Mouse (Mus musculus): Measurements from ENCODE around the gene Kif17.
A peak's percentile ranks its signal among the peaks of the same experiment; 100 is the strongest.
"Not testable (repeated sequence)": the region's sequence is repeated elsewhere in the genome, so short reads cannot be mapped to it uniquely, and the experiment has no call there.

Gene Kif17

DNA sequence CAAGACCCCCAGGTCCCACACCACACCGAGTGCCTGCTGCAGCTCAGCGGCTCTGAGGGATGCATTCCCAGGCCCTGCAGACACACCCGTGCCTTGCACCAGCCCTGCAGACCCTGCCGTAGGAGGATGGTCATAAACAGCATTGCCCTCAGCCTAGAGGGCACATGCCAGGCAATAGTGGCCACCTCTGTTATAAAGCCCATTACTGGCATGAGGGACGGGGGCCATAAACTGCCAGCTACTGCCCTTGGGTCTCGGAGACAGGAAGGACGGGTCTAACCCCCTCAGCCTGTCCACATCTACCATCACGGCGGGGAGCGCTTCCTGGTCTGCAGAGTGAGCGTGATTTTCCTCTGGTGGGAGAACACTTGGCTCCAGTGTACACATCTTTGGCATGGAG is 62.8 kb downstream of the Kif17 start:
- no peak for DNase-seq (ENCODE audit: low spot score in 2 of 2)

DNA sequence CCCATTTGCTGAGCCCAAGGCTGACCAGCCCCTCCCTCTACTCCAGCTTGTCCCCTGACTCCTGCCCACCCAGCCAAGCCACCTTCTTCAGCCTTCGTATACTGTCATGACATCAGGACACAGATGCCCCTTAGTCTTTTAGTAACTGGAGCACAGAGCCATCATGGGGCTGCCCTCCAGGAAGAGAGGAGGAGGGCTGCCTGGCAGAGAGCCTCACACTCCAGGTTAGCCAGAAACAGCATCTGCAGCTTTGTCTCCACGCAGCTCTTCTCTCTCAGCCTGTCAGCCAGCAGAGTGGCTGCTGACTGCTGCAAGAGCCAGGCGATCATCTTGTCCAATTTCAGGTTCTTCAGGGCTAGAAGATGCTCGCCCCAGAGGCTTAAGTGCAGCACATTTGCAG is 63.6 kb downstream of the Kif17 start:
- DNase-seq (ENCODE audit: low spot score in 2 of 2), result no peak

- no peak for DNase-seq (ENCODE audit: low spot score in 2 of 2)
Measured at GRCm38 (mm10) chr4:138315781-138316180, 65.5 kb downstream of the Kif17 start.

GRCm38 (mm10) chr4:138316369-138316768 is 66.1 kb downstream of the Kif17 start:
- DNase-seq (ENCODE audit: low spot score in 2 of 2), result no peak

GRCm38 (mm10) chr4:138318509-138319266 is 68.5 kb downstream of the Kif17 start:
- DNase-seq (ENCODE audit: low spot score in 2 of 2), result no peak

DNA sequence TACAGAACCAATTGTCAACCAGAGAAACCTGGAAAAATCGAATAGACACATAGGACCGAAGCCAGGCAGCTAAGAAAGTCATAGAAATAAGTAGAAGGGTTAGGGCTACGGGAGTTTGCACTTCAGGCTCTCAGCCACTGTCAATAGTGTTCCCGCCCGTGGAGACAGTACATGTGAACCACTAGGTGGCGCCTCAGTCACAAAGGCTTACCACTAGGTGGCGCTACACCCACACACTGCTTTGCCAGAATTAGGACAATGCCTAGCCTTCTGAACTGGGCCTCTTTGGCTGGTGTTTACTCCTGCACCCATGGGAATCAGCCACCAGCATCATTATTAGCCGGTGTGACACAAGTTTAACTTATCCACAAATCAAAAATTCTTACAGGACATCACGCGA is 69.3 kb downstream of the Kif17 start:
- peak; percentile 76 to 78 for DNase-seq (ENCODE audit: low spot score in 2 of 2)

GRCm38 (mm10) chr4:138320711-138321110 is 70.5 kb downstream of the Kif17 start:
- DNase-seq (ENCODE audit: low spot score in 2 of 2), result no peak

GRCm38 (mm10) chr4:138321488-138321887 is 71.3 kb downstream of the Kif17 start:
- no peak for DNase-seq (ENCODE audit: low spot score in 2 of 2)

- DNase-seq (ENCODE audit: low spot score in 2 of 2), result no peak
Measured at GRCm38 (mm10) chr4:138322692-138323091, 72.5 kb downstream of the Kif17 start.

DNA sequence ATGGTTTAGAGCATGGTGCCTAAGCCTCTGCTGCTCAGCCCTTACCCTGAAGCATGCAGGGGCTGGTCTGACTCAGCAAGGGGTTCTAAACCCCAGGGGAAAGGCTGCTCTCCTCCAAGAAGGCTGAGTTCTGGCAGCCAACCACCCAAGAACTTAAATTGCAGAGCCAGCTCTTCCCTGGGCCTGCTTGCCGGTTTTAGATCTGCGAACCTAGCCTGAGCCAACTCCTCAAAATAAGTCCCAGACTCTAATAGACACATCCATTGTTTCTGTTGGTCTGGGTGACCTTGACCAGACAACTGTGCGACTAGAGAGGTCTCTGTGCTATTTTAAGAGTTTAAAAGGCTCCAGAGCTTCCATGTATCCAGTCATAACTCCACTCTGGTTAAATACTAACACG is 73.5 kb downstream of the Kif17 start:
- DNase-seq (ENCODE audit: low spot score in 2 of 2), result no peak

GRCm38 (mm10) chr4:138324451-138324850 is 74.2 kb downstream of the Kif17 start:
- DNase-seq (ENCODE audit: low spot score in 2 of 2), result no peak

- DNase-seq (ENCODE audit: low spot score in 2 of 2), result peak; percentile 86 to 87
Measured at GRCm38 (mm10) chr4:138325466-138326076, 75.3 kb downstream of the Kif17 start.

- DNase-seq (ENCODE audit: low spot score in 2 of 2), result peak; percentile 87 to 90
Measured at GRCm38 (mm10) chr4:138326077-138326695, 76.0 kb downstream of the Kif17 start, which contains the start of gene Pink1. Gene Pink1 (minus strand): TSS chr4:138326307.

GRCm38 (mm10) chr4:138327155-138327554 is 76.9 kb downstream of the Kif17 start:
- DNase-seq (ENCODE audit: low spot score in 2 of 2), result not testable (repeated sequence)

GRCm38 (mm10) chr4:138327891-138328470 is 77.7 kb downstream of the Kif17 start:
- DNase-seq (ENCODE audit: low spot score in 2 of 2), result no peak

GRCm38 (mm10) chr4:138330264-138330671 is 80.0 kb downstream of the Kif17 start:
- DNase-seq (ENCODE audit: low spot score in 2 of 2), result no peak

DNA sequence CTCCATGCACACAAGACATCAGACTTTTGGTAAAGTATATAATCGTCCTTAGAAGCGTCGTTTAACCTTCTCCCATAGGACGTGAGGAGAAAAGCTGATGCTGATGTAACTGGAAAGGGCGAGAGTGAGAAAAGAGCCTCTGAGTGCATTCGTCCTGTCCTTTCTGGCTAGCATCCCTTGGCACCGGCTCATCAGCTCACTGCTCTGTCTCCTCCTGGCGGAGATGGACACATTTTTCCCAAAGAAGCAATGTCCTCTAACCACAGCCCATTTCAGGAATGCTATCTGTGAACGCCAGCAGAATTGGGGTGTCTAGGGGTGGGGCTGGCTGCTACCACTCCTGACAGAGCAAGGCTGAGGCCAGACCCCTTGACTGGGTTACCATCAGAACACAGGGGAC is 81.4 kb downstream of the Kif17 start:
- DNase-seq (ENCODE audit: low spot score in 2 of 2), result no peak

- DNase-seq (ENCODE audit: low spot score in 2 of 2), result no peak
Measured at GRCm38 (mm10) chr4:138333135-138333534, 82.9 kb downstream of the Kif17 start.

GRCm38 (mm10) chr4:138335036-138335435 is 84.8 kb downstream of the Kif17 start:
- no peak for DNase-seq (ENCODE audit: low spot score in 2 of 2)

GRCm38 (mm10) chr4:138335648-138336047 is 85.4 kb downstream of the Kif17 start:
- no peak for DNase-seq (ENCODE audit: low spot score in 2 of 2)

GRCm38 (mm10) chr4:138336876-138337275 is 86.6 kb downstream of the Kif17 start:
- DNase-seq (ENCODE audit: low spot score in 2 of 2), result no peak

DNA sequence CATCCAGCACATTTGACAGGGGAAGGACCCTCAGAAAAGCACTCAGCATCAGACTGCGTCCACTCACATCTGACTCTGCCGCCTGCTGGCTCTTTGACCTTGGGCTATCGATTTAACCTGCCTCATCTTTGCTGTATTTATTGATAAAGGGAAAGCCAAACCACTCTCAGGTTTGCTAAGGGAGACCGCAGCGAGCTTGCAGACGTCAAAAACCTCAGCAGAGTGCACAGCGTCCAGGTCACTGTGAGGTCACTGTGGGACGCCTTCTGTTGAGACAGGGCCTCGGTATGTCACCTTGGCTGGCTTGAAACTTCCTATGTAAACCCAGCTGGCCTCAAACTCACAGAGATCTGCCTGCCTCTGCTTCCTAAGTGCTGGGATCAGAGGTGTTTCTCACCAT is 87.1 kb downstream of the Kif17 start:
- DNase-seq (ENCODE audit: low spot score in 2 of 2), result no peak

GRCm38 (mm10) chr4:138339963-138340362 is 89.7 kb downstream of the Kif17 start:
- no peak for DNase-seq (ENCODE audit: low spot score in 2 of 2)
